Mouse (Mus musculus) liver, postnatal 0 days (tissue): Measurements from ENCODE around the gene Mapre3. TPM values are rescaled to one million over a fixed set of nuclear protein-coding genes. Genes with fewer than 3 reads are reported as not detected.
A peak's percentile ranks its signal among the peaks of the same experiment; 100 is the strongest.

Experiments used
- ATAC-seq: fragments of 200-750 bp; cut with Nextera tagmentation; 2 replicates; pipeline ENCODE4 v1.8.0; 2017; ENCODE audit warnings: mild to moderate bottlenecking, moderate library complexity
- DNase-seq: peaks from one replicate; pipeline ENCODE4 v3.0.0-alpha.2; 2016
- H3K27ac ChIP-seq: fragments of 300-500 bp; sonication (generic); 2 replicates; pipeline ENCODE4 v1.5.1; 2014; ENCODE audit warnings: antibody characterized with exemption, moderate library complexity, mild to moderate bottlenecking, low read depth
- H3K27me3 ChIP-seq: fragments of 300-500 bp; sonication (generic); 2 replicates; pipeline ENCODE4 v1.6.1; 2014; ENCODE audit warnings: low read length, control low read depth, mixed read lengths; ENCODE audit not compliant: insufficient read depth
- H3K36me3 ChIP-seq: fragments of 300-500 bp; sonication (generic); replicated peaks from 2 replicates; pipeline ENCODE4 v1.6.1; 2014; ENCODE audit warnings: mild to moderate bottlenecking, control low read depth, low read length, moderate library complexity, mixed read lengths; ENCODE audit not compliant: insufficient read depth
- H3K4me1 ChIP-seq: fragments of 300-500 bp; sonication (generic); 2 replicates; pipeline ENCODE4 v1.6.1; 2014; ENCODE audit warnings: antibody characterized with exemption, mild to moderate bottlenecking, control low read depth; ENCODE audit not compliant: insufficient read depth
- H3K4me2 ChIP-seq: fragments of 300-500 bp; sonication (generic); 2 replicates; pipeline ENCODE4 v1.6.1; 2014; ENCODE audit warnings: low read depth, mild to moderate bottlenecking, low read length, moderate library complexity, mixed read lengths
- H3K4me3 ChIP-seq: fragments of 300-500 bp; sonication (generic); 2 replicates; pipeline ENCODE4 v1.5.1; 2014; ENCODE audit warnings: low read depth, low read length
- H3K9ac ChIP-seq: fragments of 300-500 bp; sonication (generic); replicated peaks from 2 replicates; pipeline ENCODE4 v1.6.1; 2014; ENCODE audit warnings: mild to moderate bottlenecking, moderate library complexity
- H3K9me3 ChIP-seq: fragments of 300-500 bp; sonication (generic); 2 replicates; pipeline ENCODE4 v1.6.1; 2016; ENCODE audit warnings: mild to moderate bottlenecking, control low read depth, low read length, mixed read lengths
- CTCF ChIP-seq: sonication (generic); IDR thresholded peaks from 2 replicates; pipeline ENCODE4 v1.5.1; 2016; ENCODE audit warnings: antibody characterized with exemption, low read depth
- EP300 ChIP-seq: IDR thresholded peaks from 2 replicates; pipeline ENCODE4 v1.6.1; 2016; ENCODE audit warnings: antibody characterized with exemption, low read depth, mild to moderate bottlenecking
- WGBS: fragments of 180-500 bp; shearing (Covaris S2); extraction: QIAGEN DNeasy Blood & Tissue Kit; methylation state at CpG from one replicate; pipeline ENCODE4 v1.1.7; 2014; ENCODE audit not compliant: insufficient replicate concordance; 5-methylcytosine and 5-hydroxymethylcytosine counted together
- polyA plus RNA-seq: library from polyadenylated mRNA; unstranded; fragments of >200 nt; fragmentation: Nextera tagmentation; extraction: Ambion mirVana; gene quantifications from 2 replicates; pipeline ENCODE4 v1.2.1, GENCODE M21; 2015

Gene Mapre3
- polyA plus RNA-seq, 1 experiment from 2014 or later = 7.4 TPM

GRCm38 (mm10) chr5:30797482-30797881 lies 17.0 kb upstream of the Mapre3 start:
- H3K9me3 ChIP-seq = no peaks in the 10 kb centered on the region
- 53% methylated on average over 7 of the region's 7 CpGs for WGBS
- ATAC-seq (peak; percentile 92), DNase-seq (peak; percentile 74)
- no peaks in the 10 kb centered on the region for H3K36me3 ChIP-seq
- H3K4me3 ChIP-seq = no peak overlapping the region
- H3K4me2 ChIP-seq = peak overlapping the region; percentile 49
- peaks cover 6% of the 10 kb centered on the region; the same call in 1 of the 2 replicates for H3K4me1 ChIP-seq
- TF ChIP-seq CTCF (no peak), EP300 (no peak)
- 0 out of 2 replicates have a peak, but pooled peaks cover under 1% of the 10 kb centered on the region for H3K27me3 ChIP-seq
- no peak overlapping the region for H3K9ac ChIP-seq
- peak overlapping the region; percentile 69 for H3K27ac ChIP-seq

GRCm38 (mm10) chr5:30797982-30798381 lies 16.5 kb upstream of the Mapre3 start:
- ATAC-seq = peak; percentile 40
- peak overlapping the region; percentile 69 for H3K27ac ChIP-seq
- no peaks in the 10 kb centered on the region for H3K9me3 ChIP-seq
- no peak for TF ChIP-seq CTCF
- no peak for TF ChIP-seq EP300
- peaks cover 6% of the 10 kb centered on the region; the same call in 1 of the 2 replicates for H3K4me1 ChIP-seq
- 64% methylated on average over 8 of the region's 8 CpGs for WGBS
- H3K4me3 ChIP-seq = no peak overlapping the region
- no peak overlapping the region for H3K9ac ChIP-seq
- peak overlapping the region; percentile 49 for H3K4me2 ChIP-seq
- DNase-seq = no peak
- 0 out of 2 replicates have a peak, but pooled peaks cover 2% of the 10 kb centered on the region for H3K27me3 ChIP-seq
- no peaks in the 10 kb centered on the region for H3K36me3 ChIP-seq

- Histone ChIP-seq H3K4me3 (no peak overlapping the region), H3K36me3 (no peaks in the 10 kb centered on the region), H3K27me3 (0 out of 2 replicates have a peak, but pooled peaks cover 2% of the 10 kb centered on the region), H3K27ac (no peak overlapping the region), H3K9me3 (no peaks in the 10 kb centered on the region), H3K9ac (no peak overlapping the region), H3K4me1 (peaks cover 6% of the 10 kb centered on the region; the same call in 1 of the 2 replicates), H3K4me2 (no peak overlapping the region)
- ATAC-seq = no peak
- no peak for DNase-seq
- 57% methylated on average over 6 of the region's 6 CpGs for WGBS
- TF ChIP-seq CTCF (no peak), EP300 (no peak)
Measured at GRCm38 (mm10) chr5:30798965-30799364, 15.5 kb upstream of the Mapre3 start.

- 59% methylated on average over 12 of the region's 12 CpGs for WGBS
- H3K9ac ChIP-seq = no peak overlapping the region
- no peak overlapping the region for H3K4me2 ChIP-seq
- TF ChIP-seq EP300 (no peak), CTCF (no peak)
- no peak overlapping the region for H3K4me3 ChIP-seq
- DNase-seq (no peak), ATAC-seq (no peak)
- no peaks in the 10 kb centered on the region for H3K9me3 ChIP-seq
- 0 out of 2 replicates have a peak, but pooled peaks cover 3% of the 10 kb centered on the region for H3K4me1 ChIP-seq
- no peak overlapping the region for H3K27ac ChIP-seq
- no peaks in the 10 kb centered on the region for H3K36me3 ChIP-seq
- H3K27me3 ChIP-seq = 0 out of 2 replicates have a peak, but pooled peaks cover 2% of the 10 kb centered on the region
Measured at GRCm38 (mm10) chr5:30802724-30803467, 11.5 kb upstream of the Mapre3 start.

GRCm38 (mm10) chr5:30806106-30806505 lies 8.3 kb upstream of the Mapre3 start:
- Histone ChIP-seq H3K27me3 (0 out of 2 replicates have a peak, but pooled peaks cover 9% of the 10 kb centered on the region), H3K27ac (no peak overlapping the region), H3K36me3 (no peaks in the 10 kb centered on the region), H3K9ac (no peak overlapping the region), H3K4me2 (no peak overlapping the region), H3K4me3 (no peak overlapping the region), H3K4me1 (no peaks in the 10 kb centered on the region), H3K9me3 (no peaks in the 10 kb centered on the region)
- DNase-seq = peak; percentile 88
- ATAC-seq = peak; percentile 82
- no peak for TF ChIP-seq EP300
- TF ChIP-seq CTCF = peak; percentile 99
- WGBS = 7% methylated on average over 3 of the region's 3 CpGs

- Histone ChIP-seq H3K27ac (peak overlapping the region; percentile 44; the same call in 1 of the 2 replicates), H3K36me3 (no peaks in the 10 kb centered on the region), H3K9me3 (no peaks in the 10 kb centered on the region), H3K27me3 (peaks cover 26% of the 10 kb centered on the region), H3K4me3 (peak overlapping the region; percentile 72), H3K9ac (peak overlapping the region; percentile 63), H3K4me1 (peaks cover 5% of the 10 kb centered on the region), H3K4me2 (peak overlapping the region; percentile 88)
- TF ChIP-seq CTCF (no peak), EP300 (no peak)
- ATAC-seq (no peak; the same call in 1 of the 2 replicates), DNase-seq (no peak)
- WGBS = 16% methylated on average over 7 of the region's 7 CpGs
Measured at GRCm38 (mm10) chr5:30815120-30815465, 652 bp downstream of the Mapre3 start.
